Mouse (Mus musculus) T-helper 1 cell (primary cell): Measurements from ENCODE around the gene Trim15.

Source experiments
- in situ Hi-C: fragments of 300-600 bp; cut with MboI, MseI; formaldehyde crosslinking; loops from one replicate; pipeline ENCODE4 v1.15.1; 2025; ENCODE audit warnings: high pct_unique_total_duplicates

The Trim15 gene

DNA sequence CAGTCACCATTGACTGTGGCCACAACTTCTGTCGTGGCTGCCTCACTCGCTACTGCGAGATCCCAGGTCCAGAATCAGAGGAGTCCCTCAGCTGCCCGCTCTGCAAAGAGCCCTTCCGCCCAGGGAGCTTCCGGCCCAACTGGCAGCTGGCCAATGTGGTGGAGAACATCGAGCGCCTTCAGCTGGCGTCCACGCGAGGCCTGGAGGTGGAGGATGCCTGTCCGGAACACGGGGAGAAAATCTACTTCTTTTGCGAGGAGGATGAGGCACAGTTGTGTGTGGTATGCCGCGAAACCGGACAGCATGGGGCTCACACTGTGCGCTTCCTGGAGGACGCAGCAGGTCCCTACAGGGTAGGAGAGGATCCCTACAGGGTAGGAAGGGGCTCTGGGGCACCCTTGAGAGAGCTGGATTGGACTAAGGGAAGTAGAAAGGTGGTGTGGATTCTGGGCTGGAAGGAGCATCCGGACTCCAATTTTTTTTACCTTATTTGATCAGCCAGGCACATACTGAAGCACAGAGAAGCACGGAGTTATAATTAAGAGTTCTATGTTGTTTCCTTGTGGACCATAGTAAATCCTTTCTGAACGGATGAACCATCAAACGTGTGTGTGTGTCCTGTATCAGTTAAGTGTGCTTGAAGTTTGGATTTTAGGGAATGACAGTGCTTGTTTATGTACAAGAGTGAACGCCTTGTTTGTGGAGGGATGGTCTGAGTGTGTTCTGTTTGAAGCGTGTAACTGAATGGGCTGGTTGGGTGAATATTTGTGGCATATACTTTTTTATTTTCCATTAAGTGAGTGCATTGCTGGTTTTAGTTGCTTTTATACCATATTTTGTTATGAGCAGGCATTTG lies 3.2 kb upstream of the Trim15 start:
- in situ Hi-C loops, result loop anchor here (25.0 kb wide), 1 partner anchor 1792 kb away; no protein-coding TSS in a partner anchor

DNA sequence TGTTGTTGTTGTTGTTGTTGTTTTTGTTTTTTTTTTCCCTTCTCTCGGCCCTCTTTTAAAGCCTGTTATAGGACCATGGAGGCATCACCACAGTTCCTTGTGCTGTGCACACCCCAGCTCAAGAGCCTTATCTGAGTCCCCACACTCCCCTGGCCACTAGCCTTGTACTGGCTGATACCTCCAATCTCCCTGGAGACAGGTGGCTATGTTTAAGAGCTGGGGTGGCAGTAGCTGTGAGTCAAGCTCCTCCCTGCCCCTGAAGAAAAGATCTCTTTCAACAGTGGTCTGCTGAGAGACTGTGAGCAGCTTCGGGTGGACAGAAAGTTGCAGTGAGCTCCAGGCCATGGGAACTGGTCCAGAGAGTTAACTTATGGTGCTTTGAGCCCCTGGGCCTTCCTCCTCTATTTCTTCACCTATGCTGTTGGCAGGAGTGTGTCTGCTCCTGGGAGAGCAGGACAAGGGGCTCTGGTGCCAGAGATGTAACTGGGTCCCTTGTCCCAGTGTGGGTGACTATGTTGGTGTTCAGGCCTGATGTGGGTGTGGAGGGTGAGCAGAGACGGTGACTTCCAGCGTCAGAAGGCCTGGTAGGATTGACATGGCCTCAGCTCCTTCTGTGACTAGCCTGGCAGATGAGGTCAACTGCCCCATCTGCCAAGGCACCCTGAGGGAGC lies 2.4 kb upstream of the Trim15 start, which contains the start of gene Trim10:
Trim10 (plus strand) TSS at position 291 of the 671 bp plus-strand sequence.
- in situ Hi-C loops, result loop anchor here (25.0 kb wide), 1 partner anchor 1793 kb away; no protein-coding TSS in a partner anchor

DNA sequence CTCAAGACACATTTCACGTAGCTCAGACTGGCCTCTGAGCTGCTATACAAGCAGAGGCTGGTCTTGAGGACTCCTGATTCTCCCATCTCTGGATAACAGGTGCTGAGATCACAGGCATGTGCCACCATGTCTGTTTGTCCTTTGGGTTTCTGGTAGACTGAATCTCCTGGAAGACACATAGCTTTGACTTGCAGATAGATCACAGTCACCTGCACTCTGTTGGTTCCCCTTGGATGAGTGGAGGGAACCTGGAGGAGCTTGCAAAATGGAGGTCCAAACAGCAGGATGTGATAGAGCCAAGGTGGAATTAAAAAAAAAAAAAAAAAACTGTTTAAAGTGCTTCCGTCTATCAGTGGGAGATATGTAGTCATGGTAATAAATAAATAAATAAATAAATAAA lies 1.8 kb upstream of the Trim15 start:
- in situ Hi-C loops, result loop anchor here (25.0 kb wide), 1 partner anchor 1793 kb away; no protein-coding TSS in a partner anchor

DNA sequence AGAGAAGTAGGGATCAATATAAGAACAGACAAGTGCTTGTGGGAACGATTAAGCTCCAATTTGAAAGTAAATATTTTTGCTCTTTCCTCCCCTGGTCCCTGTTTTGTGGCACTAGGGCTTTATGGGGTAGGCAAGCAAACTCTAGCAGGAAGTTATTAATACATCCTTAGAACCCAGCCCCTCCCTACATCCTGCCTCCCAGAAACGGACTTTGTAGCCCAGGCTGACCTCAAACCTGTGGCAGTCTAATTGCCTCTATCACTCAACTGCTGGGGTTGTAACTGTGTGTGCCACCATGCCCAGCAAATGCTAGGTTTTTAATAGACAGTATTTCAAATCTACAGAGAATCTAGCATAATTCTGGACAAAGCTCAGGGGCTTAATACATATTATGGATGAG lies 5.3 kb downstream of the Trim15 start:
- in situ Hi-C loops, result loop anchor here (25.0 kb wide), 1 partner anchor 1801 kb away; no protein-coding TSS in a partner anchor

DNA sequence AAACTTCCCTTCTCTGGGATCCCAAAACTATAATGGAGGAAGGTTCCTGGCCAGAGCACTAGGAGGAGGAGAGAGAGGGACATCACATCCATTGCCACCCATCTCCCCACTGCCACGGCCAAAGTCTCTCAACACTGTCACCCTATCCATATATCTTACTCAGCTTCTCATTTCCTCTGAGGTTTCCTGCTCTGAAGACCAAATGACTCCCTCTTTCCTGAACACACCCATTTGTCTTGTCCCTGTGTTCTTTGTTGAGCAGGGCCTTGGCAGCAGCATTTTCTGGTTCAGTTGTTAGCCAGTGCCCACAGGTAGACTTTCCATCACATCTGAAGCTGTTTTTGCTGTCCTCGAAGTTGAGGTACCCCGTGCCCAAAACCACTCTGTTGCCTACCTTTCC lies 8.8 kb downstream of the Trim15 start:
- in situ Hi-C loops, result loop anchor here (25.0 kb wide), 1 partner anchor 1804 kb away; no protein-coding TSS in a partner anchor

DNA sequence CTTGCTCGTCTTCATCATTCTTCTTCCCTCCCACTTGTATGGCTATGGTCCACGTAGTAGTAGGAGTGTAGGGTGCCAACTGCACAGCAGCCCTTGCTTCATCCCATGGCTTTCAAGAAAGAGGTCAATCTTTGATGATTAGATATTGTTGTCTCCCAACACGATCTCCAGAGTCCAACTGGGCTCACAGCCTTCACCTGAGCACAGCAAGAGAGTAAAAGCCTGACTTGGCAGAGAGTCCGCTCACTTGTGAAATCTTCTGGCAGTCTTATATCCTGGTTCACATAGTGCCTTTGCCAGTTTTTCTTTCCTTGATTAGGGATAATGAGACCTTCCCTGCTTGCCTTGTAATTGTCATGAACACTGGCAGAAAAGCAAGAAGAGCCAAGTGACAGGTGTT lies 10.8 kb downstream of the Trim15 start:
- in situ Hi-C loops, result loop anchor here (25.0 kb wide), 1 partner anchor 1806 kb away; no protein-coding TSS in a partner anchor

- in situ Hi-C loops, result loop anchor here (25.0 kb wide), 1 partner anchor 1807 kb away; no protein-coding TSS in a partner anchor
Observed at GRCm38 (mm10) chr17:36855484-36855883, 11.5 kb downstream of the Trim15 start.

DNA sequence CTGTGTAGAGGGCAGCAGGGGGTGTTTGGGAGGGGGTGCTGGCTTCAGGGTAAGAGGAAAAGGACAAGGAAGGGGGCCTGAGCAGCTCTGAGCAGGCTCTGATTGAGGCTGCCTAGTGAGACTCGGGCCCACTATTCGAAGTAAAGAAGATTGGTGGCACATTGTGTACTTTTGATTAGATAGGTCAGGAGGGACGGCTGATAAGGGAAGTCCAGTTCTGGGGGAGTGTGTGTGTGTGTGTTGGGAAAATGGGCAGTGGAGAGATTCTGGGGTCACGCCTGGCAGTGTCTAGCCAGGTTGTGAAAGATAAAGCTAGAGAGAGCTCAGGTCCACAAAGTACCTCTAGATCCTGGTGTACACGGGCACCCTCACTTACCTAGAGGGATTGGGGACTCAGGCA lies 15.4 kb downstream of the Trim15 start:
- in situ Hi-C loops, result loop anchor here (25.0 kb wide), 1 partner anchor 1811 kb away; no protein-coding TSS in a partner anchor

DNA sequence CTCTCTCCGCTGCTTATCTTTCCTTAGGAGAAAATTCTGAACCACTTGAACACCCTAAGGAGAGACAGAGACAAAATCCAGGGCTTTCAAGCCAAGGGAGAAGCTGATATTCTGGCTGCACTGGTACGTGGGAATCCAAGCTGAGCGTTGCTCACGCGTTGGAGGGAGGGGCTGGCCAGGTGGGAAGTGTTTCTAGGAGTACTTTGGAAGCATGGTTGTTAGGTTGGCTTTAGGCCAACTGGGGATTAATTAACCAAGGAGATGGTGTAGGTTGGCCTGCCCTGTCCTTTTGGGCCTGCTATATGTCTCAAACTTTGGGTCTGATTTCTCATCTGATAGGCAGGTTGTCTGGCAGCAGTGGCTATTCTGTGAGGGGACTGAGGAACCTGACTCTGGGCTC lies 15.8 kb downstream of the Trim15 start:
- in situ Hi-C loops, result loop anchor here (25.0 kb wide), 1 partner anchor 1811 kb away; no protein-coding TSS in a partner anchor

GRCm38 (mm10) chr17:36849992-36850391 lies 17.0 kb downstream of the Trim15 start:
- in situ Hi-C loops, result loop anchor here (25.0 kb wide), 1 partner anchor 1812 kb away; no protein-coding TSS in a partner anchor

- in situ Hi-C loops, result no loop called here
Observed at GRCm38 (mm10) chr17:36848911-36849310, 18.1 kb downstream of the Trim15 start.

GRCm38 (mm10) chr17:36844725-36845124 lies 22.3 kb downstream of the Trim15 start:
- in situ Hi-C loops, result no loop called here

DNA sequence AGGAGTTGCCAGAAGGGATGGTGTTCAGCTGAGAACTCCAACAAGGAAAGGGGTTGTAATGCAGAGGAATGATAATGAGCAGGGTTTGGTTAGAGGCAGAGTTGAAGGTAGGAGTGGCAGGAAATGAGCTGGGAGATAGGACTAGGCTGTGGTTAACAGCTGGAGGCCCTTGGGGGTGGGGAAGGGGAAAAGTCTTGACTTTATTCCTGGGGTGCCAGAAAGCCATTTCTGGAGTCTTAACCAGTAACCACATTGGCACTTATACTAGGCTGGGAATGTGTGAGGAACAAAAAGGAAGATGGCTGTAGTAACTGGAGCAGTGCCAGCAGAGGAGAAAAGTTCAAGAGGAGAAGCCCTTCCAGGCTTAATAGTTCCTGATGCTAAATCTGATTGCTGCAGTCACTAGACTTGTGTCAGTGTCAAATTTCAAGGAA lies 22.7 kb downstream of the Trim15 start:
- in situ Hi-C loops, result no loop called here

GRCm38 (mm10) chr17:36843696-36844095 lies 23.3 kb downstream of the Trim15 start:
- in situ Hi-C loops, result no loop called here

- in situ Hi-C loops, result no loop called here
Observed at GRCm38 (mm10) chr17:36840961-36841445, 26.0 kb downstream of the Trim15 start.

DNA sequence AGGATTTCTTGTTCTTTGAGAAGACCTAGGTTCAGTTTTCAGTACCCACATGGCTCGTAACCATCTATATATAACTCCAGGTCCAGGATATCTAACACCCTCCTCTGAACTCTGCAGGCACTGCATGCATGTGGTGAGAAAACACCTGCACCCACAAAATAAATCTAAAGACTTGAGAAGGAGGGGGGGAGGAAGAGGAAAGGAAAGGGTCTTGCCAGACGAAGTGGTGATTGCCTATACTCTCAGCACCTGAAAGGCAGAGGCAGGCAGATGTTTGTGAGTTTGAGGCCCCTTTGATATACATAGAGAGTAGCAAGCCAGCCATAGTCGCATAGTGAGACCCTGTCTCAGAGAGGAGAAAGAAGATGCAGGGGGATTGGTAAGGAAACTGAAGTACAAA lies 27.1 kb downstream of the Trim15 start:
- in situ Hi-C loops, result loop anchor here (5.0 kb wide), 1 partner anchor 207 kb away; the partner anchor contains the start of gene Gabbr1

DNA sequence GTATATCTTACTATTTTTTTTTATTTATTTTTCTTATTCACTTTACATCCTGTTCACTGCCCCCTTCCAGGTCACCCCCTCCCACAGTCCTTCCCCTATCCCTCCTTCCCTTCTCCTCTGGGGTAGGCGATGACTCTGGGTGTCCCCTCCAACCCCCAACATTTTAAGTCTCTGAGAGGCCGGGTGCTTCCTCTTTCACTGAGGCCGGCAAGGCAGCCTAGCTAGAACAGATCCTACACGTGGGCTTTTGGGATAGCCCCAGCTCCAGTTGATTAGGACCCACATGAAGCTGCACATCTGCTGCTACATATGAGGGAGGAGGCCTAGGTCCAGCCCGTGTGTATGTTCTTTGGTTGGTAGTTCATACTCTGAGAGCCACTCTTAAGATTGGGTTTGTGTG lies 28.0 kb downstream of the Trim15 start:
- in situ Hi-C loops, result loop anchor here (5.0 kb wide), 1 partner anchor 208 kb away; the partner anchor contains the start of gene Gabbr1

DNA sequence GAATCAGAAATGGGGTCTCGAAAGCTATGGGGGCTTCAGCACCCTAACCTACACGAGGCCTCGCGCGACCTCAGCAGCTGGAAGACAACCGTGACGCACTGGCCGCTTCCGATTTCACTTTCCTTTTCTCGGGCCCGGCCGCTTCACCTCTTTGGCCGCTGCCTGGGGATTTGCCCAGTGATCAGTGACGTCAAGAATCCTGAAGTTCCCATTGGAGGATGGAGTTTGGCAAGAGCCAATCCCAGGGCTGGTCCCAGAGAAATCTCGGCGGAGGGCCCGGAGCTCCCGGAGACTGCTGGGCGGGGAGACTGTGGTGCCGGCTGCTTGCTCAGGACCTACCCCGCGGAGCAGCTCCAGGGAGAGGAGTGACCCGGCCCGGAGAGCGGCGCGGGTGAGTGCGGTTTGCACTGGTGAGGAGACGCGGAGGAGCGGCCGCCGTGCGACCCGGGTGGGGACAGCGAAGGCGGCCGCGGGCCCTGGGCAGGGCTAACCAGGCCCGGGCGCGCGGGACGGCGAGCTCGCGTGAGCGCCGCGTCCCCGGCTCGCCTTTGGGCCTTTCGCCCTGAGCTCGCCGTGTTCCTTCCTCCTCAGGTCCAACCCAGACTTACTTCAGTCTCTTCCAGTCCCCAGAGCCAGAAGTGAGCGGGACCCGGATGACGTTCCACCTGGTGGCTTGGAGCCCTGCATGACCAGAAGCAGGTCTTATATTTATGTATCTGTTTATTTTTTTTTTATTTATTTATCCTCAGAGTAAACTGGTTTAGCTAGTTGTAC lies 29.9 kb downstream of the Trim15 start, which contains the start of gene Trim26:
Trim26 (plus strand) TSS at position 261 of the 774 bp plus-strand sequence.
- in situ Hi-C loops, result loop anchor here (5.0 kb wide), 1 partner anchor 210 kb away; the partner anchor contains the start of gene Gabbr1

DNA sequence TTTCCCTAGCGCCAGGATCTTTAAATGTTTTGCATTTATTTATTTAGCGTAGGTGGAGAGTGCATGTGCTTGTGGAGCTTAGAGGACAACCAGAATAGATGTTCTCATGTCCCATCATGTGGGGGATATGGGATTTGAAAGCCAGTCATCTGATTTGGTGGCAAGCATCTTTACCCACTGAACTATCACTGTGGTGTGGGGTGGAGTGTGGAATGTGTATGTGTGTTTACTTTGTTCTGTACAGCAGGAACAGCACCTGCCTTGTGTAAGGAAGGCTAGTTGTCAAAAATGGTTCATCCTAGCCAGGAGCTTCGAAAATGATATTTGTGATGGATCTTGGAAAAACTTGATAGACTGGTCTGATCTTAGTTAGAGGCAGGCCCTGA lies 30.6 kb downstream of the Trim15 start:
- in situ Hi-C loops, result loop anchor here (5.0 kb wide), 1 partner anchor 211 kb away; the partner anchor contains the start of gene Gabbr1

- in situ Hi-C loops, result loop anchor here (5.0 kb wide), 1 partner anchor 211 kb away; the partner anchor contains the start of gene Gabbr1
Observed at GRCm38 (mm10) chr17:36835591-36836426, 31.2 kb downstream of the Trim15 start.
